Mouse (Mus musculus) brain, embryonic 14.5 days (tissue): ENCODE measurements around the gene Hist1h2ba.

Experiments
- CTCF ChIP-seq: fragments of 200-500 bp; IDR thresholded peaks from 2 replicates; pipeline ENCODE4 v1.5.1; 2012; ENCODE audit warnings: inconsistent platforms, mild to moderate bottlenecking, moderate library complexity, borderline replicate concordance; ENCODE audit not compliant: insufficient read depth, insufficient read length; ENCODE audit errors: extremely low read depth
- POLR2A ChIP-seq: fragments of 200-500 bp; IDR thresholded peaks from 2 replicates; pipeline ENCODE4 v1.6.1; 2012; ENCODE audit warnings: mild to moderate bottlenecking, inconsistent platforms, borderline replicate concordance; ENCODE audit not compliant: poor library complexity, insufficient read depth, insufficient read length, severe bottlenecking; ENCODE audit errors: extremely low read depth

- TF ChIP-seq CTCF (no peak), POLR2A (no peak)
These were observed 17.8 kb downstream of the Hist1h2ba start for GRCm38 (mm10) chr13:23916132-23916531.
